Mouse (Mus musculus): Measurements from ENCODE around the gene Fbp1. TPM values are rescaled to one million over a fixed set of nuclear protein-coding genes. Genes with fewer than 3 reads are reported as not detected.
"Not testable (repeated sequence)": the region's sequence is repeated elsewhere in the genome, so short reads cannot be mapped to it uniquely, and the experiment has no call there.

The Fbp1 gene
- polyA plus RNA-seq, 1 experiment = not detected

GRCm38 (mm10) chr13:62865651-62866315 is 22.3 kb downstream of the Fbp1 start:
- Histone ChIP-seq H3K27me3 (ENCODE audit: control insufficient read depth, insufficient read depth, insufficient read length) (no peaks in the 10 kb centered on the region), H3K36me3 (ENCODE audit: control insufficient read depth, insufficient read depth) (no peaks in the 10 kb centered on the region), H3K79me2 (ENCODE audit: control insufficient read depth, insufficient read depth) (no peaks in the 10 kb centered on the region), H3ac (ENCODE audit: control insufficient read depth, insufficient read length) (no peak overlapping the region), H3K4me3 (no peak overlapping the region), H3K4me2 (ENCODE audit: low read depth) (no peak overlapping the region)
- TF ChIP-seq SRF (IDR thresholded peaks at IDR 0.05; ENCODE audit: control insufficient read depth, insufficient read length, low read depth) (no peak), CEBPB (IDR thresholded peaks at IDR 0.05; ENCODE audit: insufficient read depth, poor library complexity, severe bottlenecking) (no peak), REST (IDR thresholded peaks at IDR 0.05; ENCODE audit: insufficient read depth, insufficient read length) (no peak), POLR2AphosphoS2 (IDR thresholded peaks at IDR 0.05; ENCODE audit: insufficient read length, low read depth) (no peak), TCF12 (IDR thresholded peaks at IDR 0.05; ENCODE audit: insufficient read depth, poor library complexity, severe bottlenecking) (no peak), MYOD1 (IDR thresholded peaks at IDR 0.05; ENCODE audit: control insufficient read depth in 1 of 3, insufficient read length in 2 of 3, low read depth in 2 of 3) (no peak), USF1 (IDR thresholded peaks at IDR 0.05; ENCODE audit: low read depth) (no peak), MAX (IDR thresholded peaks at IDR 0.05; ENCODE audit: low read depth) (no peak), E2F4 (IDR thresholded peaks at IDR 0.05; ENCODE audit: insufficient read depth) (no peak), POLR2A (IDR thresholded peaks at IDR 0.05; ENCODE audit: insufficient read length, low read depth) (no peak), TCF3 (IDR thresholded peaks at IDR 0.05; ENCODE audit: insufficient read length, low read depth) (no peak), MYOG (IDR thresholded peaks at IDR 0.05; ENCODE audit: control insufficient read depth in 1 of 3, insufficient read depth in 1 of 3, insufficient read length in 2 of 3, low read depth in 2 of 3) (no peak)

GRCm38 (mm10) chr13:62863771-62864170 is 24.3 kb downstream of the Fbp1 start:
- TF ChIP-seq POLR2AphosphoS2 (IDR thresholded peaks at IDR 0.05; ENCODE audit: insufficient read length, low read depth) (no peak), POLR2A (IDR thresholded peaks at IDR 0.05; ENCODE audit: insufficient read length, low read depth) (no peak), SRF (IDR thresholded peaks at IDR 0.05; ENCODE audit: control insufficient read depth, insufficient read length, low read depth) (no peak), REST (IDR thresholded peaks at IDR 0.05; ENCODE audit: insufficient read depth, insufficient read length) (no peak), MYOG (IDR thresholded peaks at IDR 0.05; ENCODE audit: control insufficient read depth in 1 of 3, insufficient read depth in 1 of 3, insufficient read length in 2 of 3, low read depth in 2 of 3) (no peak), TCF12 (IDR thresholded peaks at IDR 0.05; ENCODE audit: insufficient read depth, poor library complexity, severe bottlenecking) (no peak), MYOD1 (IDR thresholded peaks at IDR 0.05; ENCODE audit: control insufficient read depth in 1 of 3, insufficient read length in 2 of 3, low read depth in 2 of 3) (no peak)
- H3K4me3 ChIP-seq = no peak overlapping the region
- no peaks in the 10 kb centered on the region for H3K36me3 ChIP-seq (ENCODE audit: control insufficient read depth, insufficient read depth)
- H3K79me2 ChIP-seq (ENCODE audit: control insufficient read depth, insufficient read depth) = no peaks in the 10 kb centered on the region
- no peak overlapping the region for H3K4me2 ChIP-seq (ENCODE audit: low read depth)
- H3K27me3 ChIP-seq (ENCODE audit: control insufficient read depth, insufficient read depth, insufficient read length) = no peaks in the 10 kb centered on the region
- H3ac ChIP-seq (ENCODE audit: control insufficient read depth, insufficient read length) = no peak overlapping the region

- Histone ChIP-seq H3K27me3 (ENCODE audit: control insufficient read depth, insufficient read depth, insufficient read length) (no peaks in the 10 kb centered on the region), H3K4me3 (no peak overlapping the region), H3K4me2 (ENCODE audit: low read depth) (no peak overlapping the region), H3ac (ENCODE audit: control insufficient read depth, insufficient read length) (no peak overlapping the region), H3K79me2 (ENCODE audit: control insufficient read depth, insufficient read depth) (no peaks in the 10 kb centered on the region), H3K36me3 (ENCODE audit: control insufficient read depth, insufficient read depth) (no peaks in the 10 kb centered on the region)
- TF ChIP-seq E2F4 (IDR thresholded peaks at IDR 0.05; ENCODE audit: insufficient read depth) (no peak), MYOG (IDR thresholded peaks at IDR 0.05; ENCODE audit: control insufficient read depth in 1 of 3, insufficient read depth in 1 of 3, insufficient read length in 2 of 3, low read depth in 2 of 3) (no peak), TCF3 (IDR thresholded peaks at IDR 0.05; ENCODE audit: insufficient read length, low read depth) (no peak), POLR2A (IDR thresholded peaks at IDR 0.05; ENCODE audit: insufficient read length, low read depth) (no peak), TCF12 (IDR thresholded peaks at IDR 0.05; ENCODE audit: insufficient read depth, poor library complexity, severe bottlenecking) (no peak), CEBPB (IDR thresholded peaks at IDR 0.05; ENCODE audit: insufficient read depth, poor library complexity, severe bottlenecking) (no peak), REST (IDR thresholded peaks at IDR 0.05; ENCODE audit: insufficient read depth, insufficient read length) (no peak), SRF (IDR thresholded peaks at IDR 0.05; ENCODE audit: control insufficient read depth, insufficient read length, low read depth) (no peak), POLR2AphosphoS2 (IDR thresholded peaks at IDR 0.05; ENCODE audit: insufficient read length, low read depth) (no peak), MYOD1 (IDR thresholded peaks at IDR 0.05; ENCODE audit: control insufficient read depth in 1 of 3, insufficient read length in 2 of 3, low read depth in 2 of 3) (no peak), MAX (IDR thresholded peaks at IDR 0.05; ENCODE audit: low read depth) (no peak), USF1 (IDR thresholded peaks at IDR 0.05; ENCODE audit: low read depth) (no peak)
Measured at GRCm38 (mm10) chr13:62862875-62863274, 25.2 kb downstream of the Fbp1 start.

GRCm38 (mm10) chr13:62860068-62860467 is 28.0 kb downstream of the Fbp1 start:
- H3K4me3 ChIP-seq = no peak overlapping the region
- no peak overlapping the region for H3ac ChIP-seq (ENCODE audit: control insufficient read depth, insufficient read length)
- no peak for TF ChIP-seq CEBPB (IDR thresholded peaks at IDR 0.05; ENCODE audit: insufficient read depth, poor library complexity, severe bottlenecking)
- no peak for TF ChIP-seq MYOD1 (IDR thresholded peaks at IDR 0.05; ENCODE audit: control insufficient read depth in 1 of 3, insufficient read length in 2 of 3, low read depth in 2 of 3)
- TF ChIP-seq USF1 (IDR thresholded peaks at IDR 0.05; ENCODE audit: low read depth) = no peak
- no peak for TF ChIP-seq TCF12 (IDR thresholded peaks at IDR 0.05; ENCODE audit: insufficient read depth, poor library complexity, severe bottlenecking)
- no peak for TF ChIP-seq MYOG (IDR thresholded peaks at IDR 0.05; ENCODE audit: control insufficient read depth in 1 of 3, insufficient read depth in 1 of 3, insufficient read length in 2 of 3, low read depth in 2 of 3)
- no peak for TF ChIP-seq E2F4 (IDR thresholded peaks at IDR 0.05; ENCODE audit: insufficient read depth)
- TF ChIP-seq MAX (IDR thresholded peaks at IDR 0.05; ENCODE audit: low read depth) = no peak
- TF ChIP-seq REST (IDR thresholded peaks at IDR 0.05; ENCODE audit: insufficient read depth, insufficient read length) = no peak
- no peak for TF ChIP-seq POLR2AphosphoS2 (IDR thresholded peaks at IDR 0.05; ENCODE audit: insufficient read length, low read depth)
- no peak overlapping the region for H3K4me2 ChIP-seq (ENCODE audit: low read depth)
- no peaks in the 10 kb centered on the region for H3K36me3 ChIP-seq (ENCODE audit: control insufficient read depth, insufficient read depth)
- H3K79me2 ChIP-seq (ENCODE audit: control insufficient read depth, insufficient read depth) = no peaks in the 10 kb centered on the region
- no peaks in the 10 kb centered on the region for H3K27me3 ChIP-seq (ENCODE audit: control insufficient read depth, insufficient read depth, insufficient read length)

- H3K4me3 ChIP-seq; H3ac ChIP-seq (ENCODE audit: control insufficient read depth, insufficient read length); H3K4me2 ChIP-seq (ENCODE audit: low read depth); H3K27me3 ChIP-seq (ENCODE audit: control insufficient read depth, insufficient read depth, insufficient read length); H3K36me3 ChIP-seq (ENCODE audit: control insufficient read depth, insufficient read depth); H3K79me2 ChIP-seq (ENCODE audit: control insufficient read depth, insufficient read depth): not testable (repeated sequence)
Measured at GRCm38 (mm10) chr13:62859251-62859650, 28.8 kb downstream of the Fbp1 start.

All from myocyte (in vitro differentiated cells).